Mouse (Mus musculus): ENCODE measurements around the gene Ift52. TPM values are rescaled to one million over a fixed set of nuclear protein-coding genes. Genes with fewer than 3 reads are reported as not detected.

Ift52 gene
- polyA plus RNA-seq, 1 experiment from 2014 or later, result 42.6 TPM

DNA sequence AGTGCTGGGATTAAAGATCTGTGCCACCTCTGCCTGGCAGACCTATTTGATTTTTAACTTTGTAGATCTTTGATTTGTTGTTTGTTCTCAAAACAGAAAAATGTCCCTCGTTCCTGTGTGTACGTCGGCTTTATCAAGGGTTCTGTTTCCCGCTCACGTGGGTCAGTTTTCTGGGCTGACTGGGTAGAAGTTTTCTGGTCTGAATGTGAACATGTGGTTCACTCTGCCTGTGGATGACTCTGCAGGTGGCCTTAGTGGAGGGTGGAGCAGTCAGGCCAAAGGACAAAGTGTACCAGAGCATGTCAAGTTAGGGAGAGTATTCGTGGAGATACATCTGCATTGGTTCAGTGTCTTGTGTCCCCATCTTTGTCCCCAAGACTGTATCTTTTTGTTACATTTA, 32.8 kb upstream of the Ift52 start:
- Histone ChIP-seq H3K9ac (ENCODE audit: low read length) (no peak overlapping the region), H3K27me3 (replicated peaks; ENCODE audit: control insufficient read depth, insufficient read depth, low read length) (no peaks in the 10 kb centered on the region), H3K4me1 (ENCODE audit: control insufficient read depth, insufficient read depth, low read length) (no peaks in the 10 kb centered on the region), H3K36me3 (ENCODE audit: control insufficient read depth, insufficient read depth, low read length) (no peaks in the 10 kb centered on the region), H3K9me3 (replicated peaks; ENCODE audit: control insufficient read depth, low read length) (no peaks in the 10 kb centered on the region), H3K27ac (ENCODE audit: low read depth, low read length) (no peak overlapping the region), H3K4me3 (ENCODE audit: low read depth, low read length) (no peak overlapping the region), H3K4me2 (ENCODE audit: low read length) (no peak overlapping the region)
- no peak for ATAC-seq
- WGBS, result 91% methylated on average over 6 of the region's 6 CpGs
- DNase-seq (ENCODE audit: low spot score), result no peak

- no peaks in the 10 kb centered on the region for H3K27me3 ChIP-seq (replicated peaks; ENCODE audit: control insufficient read depth, insufficient read depth, low read length)
- no peaks in the 10 kb centered on the region for H3K9me3 ChIP-seq (replicated peaks; ENCODE audit: control insufficient read depth, low read length)
- no peaks in the 10 kb centered on the region for H3K36me3 ChIP-seq (ENCODE audit: control insufficient read depth, insufficient read depth, low read length)
- DNase-seq (ENCODE audit: low spot score) (peak; percentile 69), ATAC-seq (no peak)
- WGBS, result 31% methylated on average over 3 of the region's 3 CpGs
- H3K4me3 ChIP-seq (ENCODE audit: low read depth, low read length), result no peak overlapping the region
- no peak overlapping the region for H3K9ac ChIP-seq (ENCODE audit: low read length)
- H3K4me1 ChIP-seq (ENCODE audit: control insufficient read depth, insufficient read depth, low read length), result no peaks in the 10 kb centered on the region
- H3K4me2 ChIP-seq (ENCODE audit: low read length), result no peak overlapping the region
- no peak overlapping the region for H3K27ac ChIP-seq (ENCODE audit: low read depth, low read length)
These were observed 31.2 kb upstream of the Ift52 start for GRCm38 (mm10) chr2:162985923-162986322.

- Histone ChIP-seq H3K4me3 (ENCODE audit: low read depth, low read length) (no peak overlapping the region), H3K27ac (ENCODE audit: low read depth, low read length) (no peak overlapping the region), H3K9me3 (replicated peaks; ENCODE audit: control insufficient read depth, low read length) (no peaks in the 10 kb centered on the region), H3K9ac (ENCODE audit: low read length) (no peak overlapping the region), H3K27me3 (replicated peaks; ENCODE audit: control insufficient read depth, insufficient read depth, low read length) (no peaks in the 10 kb centered on the region), H3K4me2 (ENCODE audit: low read length) (no peak overlapping the region), H3K36me3 (ENCODE audit: control insufficient read depth, insufficient read depth, low read length) (no peaks in the 10 kb centered on the region), H3K4me1 (ENCODE audit: control insufficient read depth, insufficient read depth, low read length) (no peaks in the 10 kb centered on the region)
- no peak for DNase-seq (ENCODE audit: low spot score)
- ATAC-seq, result no peak
- WGBS, result 88% methylated on average over 3 of the region's 3 CpGs
These were observed 30.4 kb upstream of the Ift52 start for GRCm38 (mm10) chr2:162986764-162987163.

GRCm38 (mm10) chr2:162987218-162987617, 29.9 kb upstream of the Ift52 start, which contains the start of gene Sgk2:
Gene Sgk2 (plus strand): TSS chr2:162987330.
- no peak within 1 kb of the TSS for H3K9ac ChIP-seq (ENCODE audit: low read length)
- DNase-seq (ENCODE audit: low spot score), result no peak
- H3K4me3 ChIP-seq (ENCODE audit: low read depth, low read length), result no peak within 1 kb of the TSS
- H3K4me2 ChIP-seq (ENCODE audit: low read length), result no peak within 1 kb of the TSS
- no peaks in the 10 kb centered on the region for H3K36me3 ChIP-seq (ENCODE audit: control insufficient read depth, insufficient read depth, low read length)
- no peaks in the 10 kb centered on the region for H3K4me1 ChIP-seq (ENCODE audit: control insufficient read depth, insufficient read depth, low read length)
- WGBS, result 75% methylated on average over 8 of the region's 8 CpGs
- no peak for ATAC-seq
- no peak within 1 kb of the TSS for H3K27ac ChIP-seq (ENCODE audit: low read depth, low read length)
- no peaks in the 10 kb centered on the region for H3K9me3 ChIP-seq (replicated peaks; ENCODE audit: control insufficient read depth, low read length)
- H3K27me3 ChIP-seq (replicated peaks; ENCODE audit: control insufficient read depth, insufficient read depth, low read length), result no peaks in the 10 kb centered on the region

GRCm38 (mm10) chr2:162988235-162988634, 28.9 kb upstream of the Ift52 start:
- ATAC-seq (no peak), DNase-seq (ENCODE audit: low spot score) (no peak)
- Histone ChIP-seq H3K27ac (ENCODE audit: low read depth, low read length) (no peak overlapping the region), H3K9me3 (replicated peaks; ENCODE audit: control insufficient read depth, low read length) (no peaks in the 10 kb centered on the region), H3K36me3 (ENCODE audit: control insufficient read depth, insufficient read depth, low read length) (no peaks in the 10 kb centered on the region), H3K4me2 (ENCODE audit: low read length) (no peak overlapping the region), H3K4me1 (ENCODE audit: control insufficient read depth, insufficient read depth, low read length) (no peaks in the 10 kb centered on the region), H3K27me3 (replicated peaks; ENCODE audit: control insufficient read depth, insufficient read depth, low read length) (no peaks in the 10 kb centered on the region), H3K9ac (ENCODE audit: low read length) (no peak overlapping the region), H3K4me3 (ENCODE audit: low read depth, low read length) (no peak overlapping the region)
- WGBS, result 91% methylated on average over 4 of the region's 4 CpGs

DNA sequence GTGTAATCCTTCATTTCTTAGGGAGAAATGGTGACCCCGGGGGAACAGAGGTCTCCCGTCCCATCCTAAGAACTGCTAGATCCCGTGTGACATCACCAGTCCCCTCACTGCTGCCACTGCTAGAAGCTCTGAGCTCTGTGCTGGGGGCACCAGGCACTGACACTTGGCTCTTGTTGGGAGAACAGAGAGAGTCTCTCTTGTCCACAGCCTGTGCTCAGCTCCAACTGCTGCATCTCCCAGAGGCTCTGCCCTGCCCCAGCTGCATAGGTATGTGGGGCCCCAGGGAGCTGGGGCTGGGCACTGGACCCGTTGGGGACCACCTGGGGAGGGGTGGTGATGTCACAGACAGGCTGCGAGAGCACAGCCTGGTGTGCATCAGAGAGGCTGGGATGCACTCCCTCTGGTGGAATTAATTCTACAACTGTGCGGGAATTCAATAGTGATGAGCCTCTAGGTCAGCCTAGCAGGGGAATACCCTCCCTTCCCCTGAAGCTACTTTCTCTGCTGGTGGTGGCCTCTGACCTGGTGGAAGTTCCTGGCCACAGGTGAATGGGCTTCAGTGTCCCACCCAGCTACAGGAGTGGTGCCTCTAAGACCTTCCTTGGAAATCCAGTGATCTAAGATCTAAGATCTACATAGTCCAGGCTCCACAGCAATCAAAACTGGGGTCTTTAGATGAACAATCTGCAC, 25.6 kb upstream of the Ift52 start:
- H3K9ac ChIP-seq (ENCODE audit: low read length), result no peak overlapping the region
- no peaks in the 10 kb centered on the region for H3K4me1 ChIP-seq (ENCODE audit: control insufficient read depth, insufficient read depth, low read length)
- DNase-seq (ENCODE audit: low spot score) (no peak), ATAC-seq (no peak)
- H3K27ac ChIP-seq (ENCODE audit: low read depth, low read length), result no peak overlapping the region
- H3K4me2 ChIP-seq (ENCODE audit: low read length), result no peak overlapping the region
- 30% methylated on average over 6 of the region's 6 CpGs for WGBS
- H3K36me3 ChIP-seq (ENCODE audit: control insufficient read depth, insufficient read depth, low read length), result no peaks in the 10 kb centered on the region
- no peaks in the 10 kb centered on the region for H3K27me3 ChIP-seq (replicated peaks; ENCODE audit: control insufficient read depth, insufficient read depth, low read length)
- no peaks in the 10 kb centered on the region for H3K9me3 ChIP-seq (replicated peaks; ENCODE audit: control insufficient read depth, low read length)
- no peak overlapping the region for H3K4me3 ChIP-seq (ENCODE audit: low read depth, low read length)

GRCm38 (mm10) chr2:162992084-162992437, 25.1 kb upstream of the Ift52 start:
- no peaks in the 10 kb centered on the region for H3K4me1 ChIP-seq (ENCODE audit: control insufficient read depth, insufficient read depth, low read length)
- H3K27ac ChIP-seq (ENCODE audit: low read depth, low read length), result no peak overlapping the region
- no peak overlapping the region for H3K4me2 ChIP-seq (ENCODE audit: low read length)
- no peaks in the 10 kb centered on the region for H3K9me3 ChIP-seq (replicated peaks; ENCODE audit: control insufficient read depth, low read length)
- H3K9ac ChIP-seq (ENCODE audit: low read length), result no peak overlapping the region
- ATAC-seq (no peak), DNase-seq (ENCODE audit: low spot score) (no peak)
- no peak overlapping the region for H3K4me3 ChIP-seq (ENCODE audit: low read depth, low read length)
- no peaks in the 10 kb centered on the region for H3K36me3 ChIP-seq (ENCODE audit: control insufficient read depth, insufficient read depth, low read length)
- no peaks in the 10 kb centered on the region for H3K27me3 ChIP-seq (replicated peaks; ENCODE audit: control insufficient read depth, insufficient read depth, low read length)

GRCm38 (mm10) chr2:162993881-162994616, 23.1 kb upstream of the Ift52 start:
- no peaks in the 10 kb centered on the region for H3K27me3 ChIP-seq (replicated peaks; ENCODE audit: control insufficient read depth, insufficient read depth, low read length)
- no peak overlapping the region for H3K4me3 ChIP-seq (ENCODE audit: low read depth, low read length)
- no peaks in the 10 kb centered on the region for H3K9me3 ChIP-seq (replicated peaks; ENCODE audit: control insufficient read depth, low read length)
- ATAC-seq (no peak), DNase-seq (ENCODE audit: low spot score) (no peak)
- 86% methylated on average over 9 of the region's 9 CpGs for WGBS
- no peak overlapping the region for H3K27ac ChIP-seq (ENCODE audit: low read depth, low read length)
- no peak overlapping the region for H3K4me2 ChIP-seq (ENCODE audit: low read length)
- no peaks in the 10 kb centered on the region for H3K36me3 ChIP-seq (ENCODE audit: control insufficient read depth, insufficient read depth, low read length)
- no peak overlapping the region for H3K9ac ChIP-seq (ENCODE audit: low read length)
- no peaks in the 10 kb centered on the region for H3K4me1 ChIP-seq (ENCODE audit: control insufficient read depth, insufficient read depth, low read length)

GRCm38 (mm10) chr2:162998528-162999230, 18.5 kb upstream of the Ift52 start:
- Histone ChIP-seq H3K27me3 (replicated peaks; ENCODE audit: control insufficient read depth, insufficient read depth, low read length) (no peaks in the 10 kb centered on the region), H3K4me1 (ENCODE audit: control insufficient read depth, insufficient read depth, low read length) (no peaks in the 10 kb centered on the region), H3K9me3 (replicated peaks; ENCODE audit: control insufficient read depth, low read length) (no peaks in the 10 kb centered on the region), H3K9ac (ENCODE audit: low read length) (no peak overlapping the region), H3K4me3 (ENCODE audit: low read depth, low read length) (no peak overlapping the region), H3K27ac (ENCODE audit: low read depth, low read length) (no peak overlapping the region), H3K4me2 (ENCODE audit: low read length) (peak overlapping the region; percentile 32), H3K36me3 (ENCODE audit: control insufficient read depth, insufficient read depth, low read length) (no peaks in the 10 kb centered on the region)
- DNase-seq (ENCODE audit: low spot score) (peak; percentile 85), ATAC-seq (peak; percentile 71)
- WGBS, result 37% methylated on average over 18 of the region's 18 CpGs

Measured in forebrain, embryonic 14.5 days (tissue).